Mouse (Mus musculus): ENCODE measurements around the gene Atp6v0e2. TPM values are rescaled to one million over a fixed set of nuclear protein-coding genes. Genes with fewer than 3 reads are reported as not detected.
A peak's percentile ranks its signal among the peaks of the same experiment; 100 is the strongest.

Gene Atp6v0e2
- polyA plus RNA-seq, 1 experiment from 2014 or later, result 1.3 TPM

- H3K9ac ChIP-seq, result peak overlapping the region; percentile 32; the same call in 1 of the 2 replicates
- H3K27me3 ChIP-seq, result no peaks in the 10 kb centered on the region
- H3K4me3 ChIP-seq (replicated peaks), result peak overlapping the region; percentile 58
- ATAC-seq (ENCODE audit: insufficient read depth), result peak; percentile 59
- no peaks in the 10 kb centered on the region for H3K9me3 ChIP-seq (replicated peaks)
- peak overlapping the region; percentile 84 for H3K27ac ChIP-seq (replicated peaks)
- 26% methylated on average over 13 of the region's 14 CpGs for WGBS (ENCODE audit: insufficient replicate concordance)
- peak overlapping the region; percentile 71 for H3K4me2 ChIP-seq
- peaks cover 16% of the 10 kb centered on the region for H3K4me1 ChIP-seq (replicated peaks)
- no peaks in the 10 kb centered on the region for H3K36me3 ChIP-seq (replicated peaks)
Observed at GRCm38 (mm10) chr6:48555104-48555890, 17.9 kb downstream of the Atp6v0e2 start.

GRCm38 (mm10) chr6:48555956-48556355, 18.5 kb downstream of the Atp6v0e2 start:
- Histone ChIP-seq H3K9me3 (replicated peaks) (no peaks in the 10 kb centered on the region), H3K4me3 (replicated peaks) (no peak overlapping the region), H3K9ac (no peak overlapping the region), H3K36me3 (replicated peaks) (no peaks in the 10 kb centered on the region), H3K27me3 (no peaks in the 10 kb centered on the region), H3K4me1 (replicated peaks) (peaks cover 16% of the 10 kb centered on the region), H3K4me2 (no peak overlapping the region), H3K27ac (replicated peaks) (no peak overlapping the region)
- ATAC-seq (ENCODE audit: insufficient read depth), result no peak
- 70% methylated on average over 3 of the region's 3 CpGs for WGBS (ENCODE audit: insufficient replicate concordance)

- ATAC-seq (ENCODE audit: insufficient read depth), result no peak
- no peak overlapping the region for H3K27ac ChIP-seq (replicated peaks)
- H3K9me3 ChIP-seq (replicated peaks), result no peaks in the 10 kb centered on the region
- peaks cover 8% of the 10 kb centered on the region; the same call in 1 of the 2 replicates for H3K4me1 ChIP-seq (replicated peaks)
- no peak overlapping the region for H3K4me2 ChIP-seq
- no peaks in the 10 kb centered on the region for H3K27me3 ChIP-seq
- 76% methylated on average over 4 of the region's 4 CpGs for WGBS (ENCODE audit: insufficient replicate concordance)
- no peak overlapping the region for H3K9ac ChIP-seq
- H3K4me3 ChIP-seq (replicated peaks), result no peak overlapping the region
- no peaks in the 10 kb centered on the region for H3K36me3 ChIP-seq (replicated peaks)
Observed at GRCm38 (mm10) chr6:48565693-48566310, 28.4 kb downstream of the Atp6v0e2 start.

- peak; percentile 40; the same call in 1 of the 2 replicates for ATAC-seq (ENCODE audit: insufficient read depth)
- Histone ChIP-seq H3K9me3 (replicated peaks) (no peaks in the 10 kb centered on the region), H3K4me2 (no peak overlapping the region), H3K27me3 (no peaks in the 10 kb centered on the region), H3K27ac (replicated peaks) (no peak overlapping the region), H3K36me3 (replicated peaks) (no peaks in the 10 kb centered on the region), H3K4me3 (replicated peaks) (no peak overlapping the region), H3K9ac (no peak overlapping the region), H3K4me1 (replicated peaks) (peaks cover 8% of the 10 kb centered on the region; the same call in 1 of the 2 replicates)
- 65% methylated on average over 5 of the region's 5 CpGs for WGBS (ENCODE audit: insufficient replicate concordance)
Observed at GRCm38 (mm10) chr6:48566312-48566711, 28.9 kb downstream of the Atp6v0e2 start.

GRCm38 (mm10) chr6:48568036-48568984, 30.9 kb downstream of the Atp6v0e2 start:
- Histone ChIP-seq H3K9ac (no peak overlapping the region), H3K4me2 (no peak overlapping the region), H3K27me3 (no peaks in the 10 kb centered on the region), H3K4me3 (replicated peaks) (no peak overlapping the region), H3K4me1 (replicated peaks) (peaks cover 15% of the 10 kb centered on the region), H3K27ac (replicated peaks) (no peak overlapping the region), H3K36me3 (replicated peaks) (no peaks in the 10 kb centered on the region), H3K9me3 (replicated peaks) (no peaks in the 10 kb centered on the region)
- WGBS (ENCODE audit: insufficient replicate concordance), result 72% methylated on average over 21 of the region's 21 CpGs
- no peak; the same call in 1 of the 2 replicates for ATAC-seq (ENCODE audit: insufficient read depth)

GRCm38 (mm10) chr6:48569065-48569807, 31.8 kb downstream of the Atp6v0e2 start:
- H3K4me2 ChIP-seq, result no peak overlapping the region
- 68% methylated on average over 8 of the region's 8 CpGs for WGBS (ENCODE audit: insufficient replicate concordance)
- H3K9ac ChIP-seq, result no peak overlapping the region
- no peak overlapping the region for H3K27ac ChIP-seq (replicated peaks)
- ATAC-seq (ENCODE audit: insufficient read depth), result no peak
- H3K4me1 ChIP-seq (replicated peaks), result peaks cover 17% of the 10 kb centered on the region
- no peaks in the 10 kb centered on the region for H3K9me3 ChIP-seq (replicated peaks)
- H3K27me3 ChIP-seq, result no peaks in the 10 kb centered on the region
- H3K36me3 ChIP-seq (replicated peaks), result no peaks in the 10 kb centered on the region
- no peak overlapping the region for H3K4me3 ChIP-seq (replicated peaks)

GRCm38 (mm10) chr6:48572014-48572413, 34.6 kb downstream of the Atp6v0e2 start:
- WGBS (ENCODE audit: insufficient replicate concordance), result 80% methylated on average over 5 of the region's 5 CpGs
- no peaks in the 10 kb centered on the region for H3K27me3 ChIP-seq
- peaks cover 11% of the 10 kb centered on the region for H3K4me1 ChIP-seq (replicated peaks)
- peak overlapping the region; percentile 29; the same call in 1 of the 2 replicates for H3K4me2 ChIP-seq
- H3K36me3 ChIP-seq (replicated peaks), result no peaks in the 10 kb centered on the region
- ATAC-seq (ENCODE audit: insufficient read depth), result no peak
- H3K9me3 ChIP-seq (replicated peaks), result no peaks in the 10 kb centered on the region
- 0 out of 2 replicates have a peak overlapping the region, but pooled peaks have one; percentile 19 for H3K27ac ChIP-seq (replicated peaks)
- no peak overlapping the region for H3K4me3 ChIP-seq (replicated peaks)
- H3K9ac ChIP-seq, result no peak overlapping the region

- ATAC-seq (ENCODE audit: insufficient read depth), result 0 out of 2 replicates have a peak, but pooled peaks have one; percentile 12
- 32% methylated on average over 6 of the region's 6 CpGs for WGBS (ENCODE audit: insufficient replicate concordance)
- peaks cover 11% of the 10 kb centered on the region for H3K4me1 ChIP-seq (replicated peaks)
- no peaks in the 10 kb centered on the region for H3K36me3 ChIP-seq (replicated peaks)
- no peak within 1 kb of the TSS for H3K9ac ChIP-seq
- no peak within 1 kb of the TSS for H3K4me3 ChIP-seq (replicated peaks)
- H3K27me3 ChIP-seq, result no peaks in the 10 kb centered on the region
- H3K4me2 ChIP-seq, result peak within 1 kb of the TSS; percentile 29; the same call in 1 of the 2 replicates
- no peaks in the 10 kb centered on the region for H3K9me3 ChIP-seq (replicated peaks)
- 0 out of 2 replicates have a peak within 1 kb of the TSS, but pooled peaks have one; percentile 19 for H3K27ac ChIP-seq (replicated peaks)
Observed at GRCm38 (mm10) chr6:48572572-48573061, 35.2 kb downstream of the Atp6v0e2 start, which contains the start of gene Rarres2. Gene Rarres2, minus strand, starts transcription at chr6:48572789.

- ATAC-seq (ENCODE audit: insufficient read depth), result no peak
- Histone ChIP-seq H3K36me3 (replicated peaks) (no peaks in the 10 kb centered on the region), H3K27me3 (no peaks in the 10 kb centered on the region), H3K4me1 (replicated peaks) (peaks cover 11% of the 10 kb centered on the region), H3K9ac (no peak overlapping the region), H3K4me2 (no peak overlapping the region), H3K9me3 (replicated peaks) (no peaks in the 10 kb centered on the region), H3K4me3 (replicated peaks) (no peak overlapping the region), H3K27ac (replicated peaks) (no peak overlapping the region)
- WGBS (ENCODE audit: insufficient replicate concordance), result 40% methylated on average over 10 of the region's 10 CpGs
Observed at GRCm38 (mm10) chr6:48573280-48573679, 35.9 kb downstream of the Atp6v0e2 start.

GRCm38 (mm10) chr6:48573981-48574380, 36.6 kb downstream of the Atp6v0e2 start:
- Histone ChIP-seq H3K4me1 (replicated peaks) (peaks cover 8% of the 10 kb centered on the region), H3K27ac (replicated peaks) (no peak overlapping the region), H3K9me3 (replicated peaks) (no peaks in the 10 kb centered on the region), H3K4me2 (no peak overlapping the region), H3K36me3 (replicated peaks) (no peaks in the 10 kb centered on the region), H3K27me3 (no peaks in the 10 kb centered on the region), H3K9ac (no peak overlapping the region), H3K4me3 (replicated peaks) (no peak overlapping the region)
- WGBS (ENCODE audit: insufficient replicate concordance), result 45% methylated on average over 3 of the region's 3 CpGs
- no peak for ATAC-seq (ENCODE audit: insufficient read depth)

Data from liver, embryonic 15.5 days (tissue).